Mouse (Mus musculus): ENCODE results near the gene Gm8267. TPM values are rescaled to one million over a fixed set of nuclear protein-coding genes. Genes with fewer than 3 reads are reported as not detected.

The Gm8267 gene
- polyA plus RNA-seq (2015; fragmentation: Nextera tagmentation; extraction: Ambion mirVana) = not detected in 2 replicates

DNA sequence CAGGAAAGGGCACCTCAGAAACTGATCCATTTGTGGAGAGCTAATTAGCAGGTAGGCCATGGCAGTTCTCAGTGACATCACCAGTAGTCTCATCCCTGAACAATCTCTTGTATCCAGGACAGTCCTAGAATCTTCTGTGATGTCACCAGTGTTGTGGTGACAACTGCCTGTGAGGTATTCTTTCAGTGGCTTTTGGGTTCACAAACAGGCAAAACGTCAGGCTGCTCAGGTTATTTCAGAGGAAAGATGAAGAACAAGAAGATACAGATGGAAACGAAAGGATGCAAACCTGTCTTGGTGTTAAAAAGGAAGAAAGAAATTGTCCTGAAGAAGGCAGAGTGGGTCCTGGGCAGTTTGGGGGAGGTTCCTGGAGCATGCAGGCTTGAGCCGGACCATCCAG is at the start of gene Gm8267:
TSS of gene Gm8267 (minus strand) at position 101 of the 400 bp plus-strand sequence.

GRCm38 (mm10) chr14:44706356-44706755 is 43.8 kb downstream of the Gm8267 start, which contains the start of gene Gm8257:
Gm8257 (minus strand) TSS chr14:44706456.

Other genes with a start within 250 kb of the Gm8267 start
- not detected in 2 replicates for gene Gm17093, start 232.1 kb downstream of the Gm8267 start, polyA plus RNA-seq (2015; fragmentation: Nextera tagmentation; extraction: Ambion mirVana)
- gene Gm8247, start 167.2 kb downstream of the Gm8267 start, polyA plus RNA-seq (2015; fragmentation: Nextera tagmentation; extraction: Ambion mirVana) = not detected in 2 replicates
- not detected in 2 replicates for gene Gm5624, start 122.4 kb downstream of the Gm8267 start, polyA plus RNA-seq (2015; fragmentation: Nextera tagmentation; extraction: Ambion mirVana)
- gene Gm8257, start 43.9 kb downstream of the Gm8267 start, polyA plus RNA-seq (2015; fragmentation: Nextera tagmentation; extraction: Ambion mirVana) = not detected in 2 replicates
- gene Ptgdr, start 109.0 kb upstream of the Gm8267 start, polyA plus RNA-seq (2015; fragmentation: Nextera tagmentation; extraction: Ambion mirVana) = not detected in 2 replicates
- 3.9 and 4.3 TPM in 2 replicates for gene Ptger2, start 237.9 kb upstream of the Gm8267 start, polyA plus RNA-seq (2015; fragmentation: Nextera tagmentation; extraction: Ambion mirVana)

All from urinary bladder, postnatal 0 days (tissue).